Mouse (Mus musculus) midbrain, embryonic 10.5 days (tissue): ENCODE results near the gene Smoc1. TPM values are rescaled to one million over a fixed set of nuclear protein-coding genes. Genes with fewer than 3 reads are reported as not detected.

Experiments used
- DNase-seq: peaks from one replicate; pipeline ENCODE4 v3.0.0-alpha.2; 2017; ENCODE audit warnings: low spot score
- H3K27ac ChIP-seq: fragments of 300-500 bp; sonication (generic); replicated peaks from 2 replicates; pipeline ENCODE4 v1.5.1; 2016; ENCODE audit warnings: mild to moderate bottlenecking
- H3K27me3 ChIP-seq: fragments of 300-500 bp; sonication (generic); 2 replicates; pipeline ENCODE4 v1.6.1; 2016; ENCODE audit warnings: low read depth, mild to moderate bottlenecking; ENCODE audit not compliant: poor library complexity, severe bottlenecking
- H3K36me3 ChIP-seq: fragments of 300-500 bp; sonication (generic); 2 replicates; pipeline ENCODE4 v1.6.1; 2016; ENCODE audit warnings: mild to moderate bottlenecking, moderate library complexity
- H3K4me1 ChIP-seq: fragments of 300-500 bp; sonication (generic); 2 replicates; pipeline ENCODE4 v1.6.1; 2016
- H3K4me3 ChIP-seq: fragments of 300-500 bp; sonication (generic); 2 replicates; pipeline ENCODE4 v1.5.1; 2016; ENCODE audit warnings: mild to moderate bottlenecking, moderate library complexity
- H3K9me3 ChIP-seq: fragments of 300-500 bp; sonication (generic); replicated peaks from 2 replicates; pipeline ENCODE4 v1.6.1; 2016; ENCODE audit warnings: mild to moderate bottlenecking
- WGBS: fragments of 180-500 bp; shearing (Covaris S2); methylation state at CpG from one replicate; pipeline ENCODE4 v1.1.7; 2016; 5-methylcytosine and 5-hydroxymethylcytosine counted together
- polyA plus RNA-seq: library from polyadenylated mRNA; unstranded; fragments of >200 nt; fragmentation: Nextera tagmentation; extraction: Ambion mirVana; gene quantifications from 2 replicates; pipeline ENCODE4 v1.2.1, GENCODE M21; 2016

Gene Smoc1
- 13.9 and 15.7 TPM in 2 replicates for polyA plus RNA-seq

DNA sequence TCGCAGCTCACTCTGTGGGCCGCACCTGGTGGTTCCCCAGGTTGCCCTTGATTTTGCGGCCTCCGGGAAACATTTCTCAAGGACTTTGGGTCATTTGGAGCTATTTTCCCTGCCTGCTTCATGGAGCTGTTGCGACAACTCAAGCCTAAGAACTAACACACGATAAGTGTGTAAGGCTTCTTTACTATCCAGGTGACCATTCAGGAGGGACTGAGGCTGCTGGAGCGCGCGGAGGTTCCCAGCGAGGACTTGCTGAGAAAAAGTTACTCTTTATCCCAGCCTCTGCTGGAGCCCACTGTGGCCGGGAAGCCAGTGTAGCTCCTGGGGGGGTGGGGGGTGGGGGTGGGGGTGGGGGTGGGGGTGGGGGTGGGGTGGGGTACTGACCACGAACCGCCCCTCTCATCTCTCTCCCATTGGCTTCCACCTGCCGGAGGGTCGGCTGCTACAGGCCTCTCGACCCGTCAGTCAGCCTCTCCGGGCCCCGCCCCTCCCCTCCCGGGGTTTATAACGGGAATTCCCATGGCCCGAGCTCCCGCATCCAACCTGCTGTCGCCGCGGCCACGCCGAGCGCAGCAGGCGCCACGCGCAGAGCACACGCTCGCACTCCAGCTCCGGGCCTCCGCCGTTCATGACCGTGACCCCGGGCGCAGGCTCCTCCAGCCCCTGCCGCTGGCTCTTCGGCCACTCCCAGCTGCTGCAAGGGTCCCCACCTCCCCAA, at the start of gene Smoc1:
TSS of gene Smoc1 (plus strand) at position 532 of the 718 bp plus-strand sequence.
- WGBS: 5% methylated on average over 42 of the region's 42 CpGs
- H3K27me3 ChIP-seq: peaks cover 41% of the 10 kb centered on the region
- peak within 1 kb of the TSS; percentile 84 for H3K27ac ChIP-seq
- H3K4me1 ChIP-seq: peaks cover 40% of the 10 kb centered on the region
- H3K36me3 ChIP-seq: no peaks in the 10 kb centered on the region; the same call in 1 of the 2 replicates
- H3K9me3 ChIP-seq: no peaks in the 10 kb centered on the region
- H3K4me3 ChIP-seq: peak within 1 kb of the TSS; percentile 82
- DNase-seq: peak; percentile 86

DNA sequence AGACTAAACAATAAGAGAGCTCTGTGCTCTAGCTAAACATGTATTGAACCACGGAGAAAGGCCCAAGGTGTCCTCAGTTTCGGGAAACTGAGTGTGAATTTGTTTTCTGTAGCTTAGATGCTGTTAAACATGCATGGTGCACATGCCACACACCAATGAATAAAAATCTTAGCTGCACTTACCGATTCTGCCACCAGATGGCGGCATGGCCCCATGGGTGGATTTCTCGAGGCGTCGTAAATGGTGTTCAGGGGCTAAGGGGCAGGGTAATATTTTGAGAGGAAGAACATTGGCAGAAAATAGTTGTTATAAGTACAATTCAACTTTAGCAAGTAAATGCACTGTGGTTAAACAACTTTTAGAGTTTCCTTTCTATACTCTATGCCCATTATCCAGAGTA, 44.3 kb upstream of the Smoc1 start:
- Histone ChIP-seq H3K27ac (no peak overlapping the region), H3K4me1 (no peaks in the 10 kb centered on the region), H3K9me3 (no peaks in the 10 kb centered on the region; the same call in 1 of the 2 replicates), H3K27me3 (no peaks in the 10 kb centered on the region), H3K4me3 (no peak overlapping the region), H3K36me3 (no peaks in the 10 kb centered on the region)
- peak; percentile 76 for DNase-seq
- WGBS: 3% methylated on average over 7 of the region's 7 CpGs

- Histone ChIP-seq H3K27ac (no peak overlapping the region), H3K4me3 (no peak overlapping the region), H3K9me3 (no peaks in the 10 kb centered on the region; the same call in 1 of the 2 replicates), H3K4me1 (no peaks in the 10 kb centered on the region), H3K27me3 (no peaks in the 10 kb centered on the region), H3K36me3 (no peaks in the 10 kb centered on the region)
- WGBS: 82% methylated on average over 9 of the region's 9 CpGs
- no peak for DNase-seq
These were observed 42.9 kb upstream of the Smoc1 start for GRCm38 (mm10) chr12:80983695-80984094.

DNA sequence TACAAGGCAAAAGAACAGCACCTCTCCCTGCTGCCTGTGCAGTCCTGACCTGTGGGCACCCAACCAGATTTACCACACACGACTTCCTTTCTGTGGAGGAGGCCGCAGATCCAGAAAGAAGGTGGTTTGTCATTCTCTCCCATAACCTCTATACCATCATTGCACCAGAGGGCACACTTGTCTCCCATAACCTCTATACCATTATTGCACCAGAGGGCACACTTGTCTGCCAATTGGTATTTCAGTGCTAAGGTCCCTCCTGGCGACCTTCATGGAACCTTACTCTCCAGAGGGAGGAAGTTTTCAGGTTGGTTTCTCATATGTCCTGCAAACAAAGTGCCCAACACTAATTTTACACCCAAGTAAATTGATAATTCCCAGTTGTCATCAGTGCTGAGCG, 40.0 kb upstream of the Smoc1 start:
- 85% methylated on average over 4 of the region's 4 CpGs for WGBS
- H3K4me3 ChIP-seq: no peak overlapping the region
- H3K4me1 ChIP-seq: peaks cover 11% of the 10 kb centered on the region; the same call in 1 of the 2 replicates
- H3K9me3 ChIP-seq: no peaks in the 10 kb centered on the region; the same call in 1 of the 2 replicates
- H3K27me3 ChIP-seq: no peaks in the 10 kb centered on the region
- DNase-seq: no peak
- H3K27ac ChIP-seq: no peak overlapping the region
- no peaks in the 10 kb centered on the region for H3K36me3 ChIP-seq

GRCm38 (mm10) chr12:80988286-80988685, 38.3 kb upstream of the Smoc1 start:
- Histone ChIP-seq H3K9me3 (no peaks in the 10 kb centered on the region; the same call in 1 of the 2 replicates), H3K27ac (no peak overlapping the region), H3K4me3 (no peak overlapping the region), H3K36me3 (no peaks in the 10 kb centered on the region), H3K27me3 (no peaks in the 10 kb centered on the region), H3K4me1 (peaks cover 14% of the 10 kb centered on the region; the same call in 1 of the 2 replicates)
- DNase-seq: no peak
- WGBS: 91% methylated on average over 3 of the region's 3 CpGs

DNA sequence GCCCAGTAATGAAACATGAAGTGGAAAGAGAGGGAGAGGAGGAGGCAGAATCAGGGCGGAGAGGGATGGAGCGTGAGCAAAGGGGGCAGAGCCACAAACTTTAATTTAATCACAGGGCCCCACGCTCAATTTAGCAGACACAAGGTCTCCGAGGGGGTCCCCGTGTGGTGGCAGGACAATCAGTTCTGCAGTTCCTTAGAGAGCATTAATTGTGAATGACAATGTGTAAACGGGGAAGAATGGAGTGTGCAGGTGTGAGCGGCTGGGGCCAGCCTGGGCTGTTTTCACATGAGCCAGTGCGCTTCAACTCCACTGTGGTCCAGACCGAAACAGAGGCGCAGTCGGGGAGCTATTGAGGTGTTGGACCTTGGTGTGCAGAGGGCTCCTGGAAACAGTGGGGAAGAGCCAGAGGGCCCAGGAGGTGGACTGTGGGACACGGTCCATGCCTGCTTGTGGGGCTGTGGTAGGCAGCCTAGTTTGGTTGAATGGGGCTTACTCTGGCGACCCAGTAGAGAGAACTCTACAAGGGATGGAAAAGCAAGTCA, 35.6 kb upstream of the Smoc1 start:
- H3K36me3 ChIP-seq: no peaks in the 10 kb centered on the region
- DNase-seq: no peak
- H3K4me3 ChIP-seq: no peak overlapping the region
- H3K27me3 ChIP-seq: no peaks in the 10 kb centered on the region
- H3K4me1 ChIP-seq: peaks cover 14% of the 10 kb centered on the region; the same call in 1 of the 2 replicates
- no peaks in the 10 kb centered on the region; the same call in 1 of the 2 replicates for H3K9me3 ChIP-seq
- WGBS: 77% methylated on average over 13 of the region's 13 CpGs
- H3K27ac ChIP-seq: 0 out of 2 replicates have a peak overlapping the region, but pooled peaks have one; percentile 43

- no peak for DNase-seq
- WGBS: 92% methylated on average over 10 of the region's 10 CpGs
- no peaks in the 10 kb centered on the region for H3K36me3 ChIP-seq
- peaks cover 4% of the 10 kb centered on the region for H3K27me3 ChIP-seq
- H3K9me3 ChIP-seq: no peaks in the 10 kb centered on the region; the same call in 1 of the 2 replicates
- peaks cover 14% of the 10 kb centered on the region; the same call in 1 of the 2 replicates for H3K4me1 ChIP-seq
- 0 out of 2 replicates have a peak overlapping the region, but pooled peaks have one; percentile 38 for H3K27ac ChIP-seq
- no peak overlapping the region for H3K4me3 ChIP-seq
These were observed 34.8 kb upstream of the Smoc1 start for GRCm38 (mm10) chr12:80991806-80992205.

- 79% methylated on average over 8 of the region's 8 CpGs for WGBS
- no peak for DNase-seq
- peaks cover 12% of the 10 kb centered on the region for H3K27me3 ChIP-seq
- peaks cover 21% of the 10 kb centered on the region for H3K4me1 ChIP-seq
- no peak overlapping the region for H3K27ac ChIP-seq
- no peak overlapping the region for H3K4me3 ChIP-seq
- no peaks in the 10 kb centered on the region for H3K36me3 ChIP-seq
- H3K9me3 ChIP-seq: no peaks in the 10 kb centered on the region; the same call in 1 of the 2 replicates
These were observed 34.0 kb upstream of the Smoc1 start for GRCm38 (mm10) chr12:80992540-80993122.

GRCm38 (mm10) chr12:80993773-80994172, 32.8 kb upstream of the Smoc1 start:
- Histone ChIP-seq H3K27ac (no peak overlapping the region), H3K4me1 (peaks cover 32% of the 10 kb centered on the region), H3K36me3 (no peaks in the 10 kb centered on the region), H3K4me3 (no peak overlapping the region), H3K27me3 (peaks cover 21% of the 10 kb centered on the region), H3K9me3 (no peaks in the 10 kb centered on the region; the same call in 1 of the 2 replicates)
- WGBS: 83% methylated on average over 1 of the region's 1 CpGs
- DNase-seq: no peak

DNA sequence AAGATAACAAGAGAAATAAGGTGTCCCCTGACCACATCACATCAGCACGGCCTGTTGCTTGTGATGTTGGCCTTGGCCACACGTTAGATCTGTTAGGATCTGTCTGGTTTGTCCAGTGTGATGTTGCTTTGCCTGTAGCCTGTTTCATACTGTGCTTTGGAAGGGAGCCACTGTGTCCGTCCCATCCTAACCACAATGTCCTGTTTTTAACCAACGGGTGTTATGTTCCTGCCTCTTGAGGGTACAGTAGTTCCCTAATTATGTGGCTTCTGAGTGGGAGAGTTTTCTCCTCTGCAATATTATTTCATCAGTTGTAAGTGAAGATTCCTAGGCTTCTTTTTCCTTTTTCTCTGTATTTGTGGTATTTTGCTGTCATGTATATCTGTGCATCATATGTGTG, 31.3 kb upstream of the Smoc1 start:
- H3K9me3 ChIP-seq: no peaks in the 10 kb centered on the region; the same call in 1 of the 2 replicates
- H3K36me3 ChIP-seq: no peaks in the 10 kb centered on the region
- H3K27me3 ChIP-seq: peaks cover 36% of the 10 kb centered on the region

DNA sequence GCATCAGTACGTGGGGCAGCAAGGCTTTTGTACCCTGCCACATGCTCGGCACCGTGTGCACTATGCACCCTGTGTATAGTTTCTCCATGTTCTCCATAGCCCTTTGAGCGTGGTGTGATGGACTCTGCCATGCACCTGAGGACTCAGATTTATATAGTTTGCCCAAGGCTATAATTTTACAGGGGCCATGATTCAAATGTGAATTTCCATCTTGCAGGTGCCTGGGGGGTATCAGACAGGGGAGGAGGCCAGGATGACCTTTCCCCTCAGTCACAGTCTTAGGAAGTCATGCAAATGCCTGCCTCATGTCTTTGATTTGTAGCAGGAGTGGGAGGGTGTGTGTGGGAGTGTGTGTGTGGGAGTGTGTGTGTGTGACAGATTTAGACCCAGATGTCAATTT, 29.0 kb upstream of the Smoc1 start:
- peak overlapping the region; percentile 84 for H3K27ac ChIP-seq
- 86% methylated on average over 4 of the region's 4 CpGs for WGBS
- no peak overlapping the region for H3K4me3 ChIP-seq
- H3K4me1 ChIP-seq: peaks cover 41% of the 10 kb centered on the region
- no peak for DNase-seq
- H3K9me3 ChIP-seq: no peaks in the 10 kb centered on the region; the same call in 1 of the 2 replicates
- H3K36me3 ChIP-seq: no peaks in the 10 kb centered on the region
- H3K27me3 ChIP-seq: peaks cover 44% of the 10 kb centered on the region

More for the DNA sequence above, 31.3 kb upstream of the Smoc1 start:
- peak; percentile 8 for DNase-seq
- Histone ChIP-seq H3K4me3 (no peak overlapping the region), H3K27ac (0 out of 2 replicates have a peak overlapping the region, but pooled peaks have one; percentile 9), H3K4me1 (peaks cover 43% of the 10 kb centered on the region)
- WGBS: 93% methylated on average over 4 of the region's 4 CpGs

GRCm38 (mm10) chr12:80998528-80999221, 27.9 kb upstream of the Smoc1 start:
- Histone ChIP-seq H3K9me3 (no peaks in the 10 kb centered on the region; the same call in 1 of the 2 replicates), H3K4me1 (peaks cover 51% of the 10 kb centered on the region), H3K27me3 (peaks cover 44% of the 10 kb centered on the region), H3K4me3 (peak overlapping the region; percentile 43), H3K36me3 (no peaks in the 10 kb centered on the region), H3K27ac (peak overlapping the region; percentile 84)
- WGBS: 6% methylated on average over 33 of the region's 33 CpGs
- peak; percentile 80 for DNase-seq
